Mouse (Mus musculus) neural tube, embryonic 11.5 days (tissue): ENCODE data around the gene Mogat2. TPM values are rescaled to one million over a fixed set of nuclear protein-coding genes. Genes with fewer than 3 reads are reported as not detected.

Experiments
- ATAC-seq: fragments of 200-750 bp; cut with Nextera tagmentation; 2 replicates; pipeline ENCODE4 v1.8.0; 2017; ENCODE audit warnings: moderate number of reproducible peaks, mild to moderate bottlenecking, moderate TSS enrichment, moderate library complexity; ENCODE audit not compliant: insufficient read depth, low FRiP score, low TSS enrichment
- DNase-seq: peaks from one replicate; pipeline ENCODE4 v3.0.0-alpha.2; 2015; ENCODE audit warnings: low spot score
- H3K27ac ChIP-seq: fragments of 300-500 bp; sonication (generic); 2 replicates; pipeline ENCODE4 v1.5.1; 2014; ENCODE audit warnings: low read depth, mild to moderate bottlenecking, low read length
- H3K27me3 ChIP-seq: fragments of 300-500 bp; sonication (generic); 2 replicates; pipeline ENCODE4 v1.6.1; 2014; ENCODE audit warnings: mild to moderate bottlenecking, low read length, mixed read lengths; ENCODE audit not compliant: control insufficient read depth, insufficient read depth
- H3K36me3 ChIP-seq: fragments of 300-500 bp; sonication (generic); 2 replicates; pipeline ENCODE4 v1.6.1; 2014; ENCODE audit warnings: mild to moderate bottlenecking, low read length, moderate library complexity, mixed read lengths; ENCODE audit not compliant: control insufficient read depth, insufficient read depth
- H3K4me1 ChIP-seq: fragments of 300-500 bp; sonication (generic); 2 replicates; pipeline ENCODE4 v1.6.1; 2014; ENCODE audit warnings: low read length, mixed read lengths; ENCODE audit not compliant: control insufficient read depth, insufficient read depth
- H3K4me2 ChIP-seq: fragments of 300-500 bp; sonication (generic); 2 replicates; pipeline ENCODE4 v1.6.1; 2014; ENCODE audit warnings: low read depth, mild to moderate bottlenecking, moderate library complexity
- H3K4me3 ChIP-seq: fragments of 300-500 bp; sonication (generic); 2 replicates; pipeline ENCODE4 v1.5.1; 2014; ENCODE audit warnings: low read depth, low read length
- H3K9ac ChIP-seq: fragments of 300-500 bp; sonication (generic); 2 replicates; pipeline ENCODE4 v1.6.1; 2014; ENCODE audit warnings: mild to moderate bottlenecking, low read length
- H3K9me3 ChIP-seq: fragments of 300-500 bp; sonication (generic); 2 replicates; pipeline ENCODE4 v1.6.1; 2016; ENCODE audit warnings: low read length; ENCODE audit not compliant: control insufficient read depth
- WGBS: fragments of 180-500 bp; shearing (Covaris S2); extraction: QIAGEN DNeasy Blood & Tissue Kit; methylation state at CpG from one replicate; pipeline ENCODE4 v1.1.7; 2014; 5-methylcytosine and 5-hydroxymethylcytosine counted together
- polyA plus RNA-seq: library from polyadenylated mRNA; unstranded; fragments of >200 nt; fragmentation: Nextera tagmentation; extraction: Ambion mirVana; gene quantifications from 2 replicates; pipeline ENCODE4 v1.2.1, GENCODE M21; 2014

The Mogat2 gene
- 10.1 and 10.3 TPM in 2 replicates for polyA plus RNA-seq

DNA sequence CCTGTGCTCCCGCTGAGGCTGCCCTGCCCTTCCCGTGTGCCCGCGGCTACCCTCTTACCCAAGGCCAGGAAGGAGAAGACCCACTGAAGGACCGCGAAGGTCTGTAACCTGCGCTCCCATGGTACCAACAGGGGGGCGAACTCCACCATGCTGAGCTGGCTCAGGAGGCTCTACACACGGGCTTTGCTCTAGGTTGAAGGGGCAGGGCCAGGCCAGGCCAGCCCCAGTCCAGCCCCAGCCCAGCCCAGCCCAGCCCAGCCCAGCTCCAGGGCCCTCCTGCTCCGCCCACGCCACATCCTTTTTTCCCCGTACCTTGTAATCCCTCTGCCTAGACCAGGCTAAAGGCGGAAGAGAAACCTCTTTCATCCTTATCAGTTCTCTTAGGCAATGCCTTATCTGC lies at the start of gene Mogat2:
TSS of gene Mogat2 (minus strand) at position 203 of the 400 bp plus-strand sequence.
- H3K9me3 ChIP-seq: no peaks in the 10 kb centered on the region
- no peaks in the 10 kb centered on the region for H3K27me3 ChIP-seq
- no peak within 1 kb of the TSS for H3K27ac ChIP-seq
- DNase-seq (no peak), ATAC-seq (no peak)
- WGBS: 4% methylated on average over 13 of the region's 13 CpGs
- no peak within 1 kb of the TSS for H3K9ac ChIP-seq
- no peaks in the 10 kb centered on the region for H3K36me3 ChIP-seq
- peak within 1 kb of the TSS; percentile 28 for H3K4me2 ChIP-seq
- peaks cover 16% of the 10 kb centered on the region; the same call in 1 of the 2 replicates for H3K4me1 ChIP-seq
- 0 out of 2 replicates have a peak within 1 kb of the TSS, but pooled peaks have one; percentile 1 for H3K4me3 ChIP-seq

DNA sequence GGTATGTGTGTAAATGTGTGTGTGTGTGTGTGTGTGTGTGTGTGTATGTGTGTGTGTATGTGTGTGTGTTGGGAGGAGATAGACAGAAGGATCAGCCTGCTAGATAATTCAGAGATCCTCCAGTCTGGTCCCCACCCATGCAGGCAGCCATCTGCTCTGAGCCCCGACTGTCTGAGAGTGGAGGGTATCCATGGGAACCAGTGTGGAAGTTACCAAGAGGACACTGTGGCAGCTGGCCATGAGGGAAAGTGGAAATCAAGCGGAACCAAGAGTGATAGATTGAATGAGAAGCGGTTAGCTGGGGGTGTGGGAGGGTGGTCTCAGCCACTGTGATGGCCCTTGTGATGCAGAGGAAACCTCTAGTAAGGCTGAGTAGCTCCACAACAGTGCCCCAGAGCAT lies 48.9 kb upstream of the Mogat2 start:
- Histone ChIP-seq H3K4me1 (peaks cover 8% of the 10 kb centered on the region; the same call in 1 of the 2 replicates), H3K27ac (peak overlapping the region; percentile 47), H3K27me3 (no peaks in the 10 kb centered on the region), H3K9ac (no peak overlapping the region), H3K9me3 (no peaks in the 10 kb centered on the region), H3K36me3 (no peaks in the 10 kb centered on the region), H3K4me2 (no peak overlapping the region), H3K4me3 (no peak overlapping the region)
- ATAC-seq (peak; percentile 98), DNase-seq (peak; percentile 80)
- WGBS: 7% methylated on average over 3 of the region's 3 CpGs

GRCm38 (mm10) chr7:99279586-99279985 lies 41.2 kb upstream of the Mogat2 start:
- no peak overlapping the region for H3K4me3 ChIP-seq
- no peaks in the 10 kb centered on the region for H3K9me3 ChIP-seq
- H3K4me1 ChIP-seq: no peaks in the 10 kb centered on the region
- 68% methylated on average over 8 of the region's 8 CpGs for WGBS
- no peak for ATAC-seq
- no peak overlapping the region for H3K4me2 ChIP-seq
- H3K36me3 ChIP-seq: no peaks in the 10 kb centered on the region
- no peak overlapping the region for H3K9ac ChIP-seq
- no peak for DNase-seq
- H3K27ac ChIP-seq: no peak overlapping the region
- no peaks in the 10 kb centered on the region for H3K27me3 ChIP-seq

- DNase-seq (no peak), ATAC-seq (no peak)
- no peak overlapping the region for H3K4me2 ChIP-seq
- no peak overlapping the region for H3K9ac ChIP-seq
- H3K4me3 ChIP-seq: no peak overlapping the region
- H3K9me3 ChIP-seq: no peaks in the 10 kb centered on the region
- 95% methylated on average over 8 of the region's 8 CpGs for WGBS
- no peaks in the 10 kb centered on the region for H3K36me3 ChIP-seq
- H3K27me3 ChIP-seq: no peaks in the 10 kb centered on the region
- H3K27ac ChIP-seq: no peak overlapping the region
- no peaks in the 10 kb centered on the region for H3K4me1 ChIP-seq
Measured at GRCm38 (mm10) chr7:99278309-99278708, 39.9 kb upstream of the Mogat2 start.

GRCm38 (mm10) chr7:99276679-99277078 lies 38.3 kb upstream of the Mogat2 start:
- Histone ChIP-seq H3K9ac (no peak overlapping the region), H3K4me1 (0 out of 2 replicates have a peak, but pooled peaks cover 4% of the 10 kb centered on the region), H3K36me3 (no peaks in the 10 kb centered on the region), H3K27me3 (no peaks in the 10 kb centered on the region), H3K27ac (no peak overlapping the region), H3K9me3 (no peaks in the 10 kb centered on the region), H3K4me3 (no peak overlapping the region), H3K4me2 (no peak overlapping the region)
- ATAC-seq: no peak
- DNase-seq: no peak
- WGBS: 82% methylated on average over 1 of the region's 1 CpGs

DNA sequence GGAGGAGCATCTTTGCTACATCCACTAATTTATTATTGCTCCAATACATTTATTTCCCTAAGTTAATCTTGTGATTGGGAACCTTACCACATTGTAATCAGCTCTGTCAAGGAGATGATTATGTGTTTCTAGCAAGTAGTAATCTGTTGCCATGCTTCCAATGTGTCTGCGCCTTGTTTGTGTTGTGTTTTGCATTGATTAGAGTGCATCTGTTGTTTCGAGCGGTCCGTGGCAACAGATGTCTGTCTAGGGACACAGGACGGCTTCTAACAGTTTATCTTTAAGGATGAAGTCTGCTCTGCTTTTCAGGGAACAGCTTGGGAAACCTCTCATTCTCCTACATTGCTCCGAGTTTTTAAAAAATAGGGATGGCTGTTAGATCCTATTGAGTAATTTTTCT lies 36.7 kb upstream of the Mogat2 start:
- H3K4me1 ChIP-seq: peaks cover 10% of the 10 kb centered on the region
- H3K36me3 ChIP-seq: no peaks in the 10 kb centered on the region
- H3K4me3 ChIP-seq: no peak overlapping the region
- H3K9me3 ChIP-seq: no peaks in the 10 kb centered on the region
- no peak for DNase-seq
- no peak overlapping the region for H3K4me2 ChIP-seq
- H3K27ac ChIP-seq: no peak overlapping the region
- H3K9ac ChIP-seq: no peak overlapping the region
- 73% methylated on average over 6 of the region's 6 CpGs for whole genome bisulfite sequencing
- ATAC-seq: no peak
- no peaks in the 10 kb centered on the region for H3K27me3 ChIP-seq

- Histone ChIP-seq H3K9me3 (no peaks in the 10 kb centered on the region), H3K9ac (peak overlapping the region; percentile 35; the same call in 1 of the 2 replicates), H3K27me3 (peaks cover 20% of the 10 kb centered on the region), H3K4me1 (peaks cover 19% of the 10 kb centered on the region), H3K4me2 (peak overlapping the region; percentile 97), H3K36me3 (no peaks in the 10 kb centered on the region), H3K27ac (peak overlapping the region; percentile 49; the same call in 1 of the 2 replicates), H3K4me3 (peak overlapping the region; percentile 73)
- DNase-seq: no peak
- no peak for ATAC-seq
- WGBS: 59% methylated on average over 9 of the region's 9 CpGs
Measured at GRCm38 (mm10) chr7:99271630-99272029, 33.2 kb upstream of the Mogat2 start.

GRCm38 (mm10) chr7:99268951-99269945 lies 30.8 kb upstream of the Mogat2 start:
- Histone ChIP-seq H3K4me1 (peaks cover 19% of the 10 kb centered on the region), H3K36me3 (no peaks in the 10 kb centered on the region), H3K4me2 (peak overlapping the region; percentile 97), H3K9me3 (no peaks in the 10 kb centered on the region), H3K9ac (peak overlapping the region; percentile 80), H3K27me3 (peaks cover 24% of the 10 kb centered on the region), H3K27ac (no peak overlapping the region), H3K4me3 (peak overlapping the region; percentile 73)
- ATAC-seq (no peak; the same call in 1 of the 2 replicates), DNase-seq (peak; percentile 28)
- WGBS: 8% methylated on average over 42 of the region's 42 CpGs
